Mouse (Mus musculus): ENCODE data around the gene Gzmm.
A peak's percentile ranks its signal among the peaks of the same experiment; 100 is the strongest.
"Not testable (repeated sequence)": the region's sequence is repeated elsewhere in the genome, so short reads cannot be mapped to it uniquely, and the experiment has no call there.

The Gzmm gene

DNA sequence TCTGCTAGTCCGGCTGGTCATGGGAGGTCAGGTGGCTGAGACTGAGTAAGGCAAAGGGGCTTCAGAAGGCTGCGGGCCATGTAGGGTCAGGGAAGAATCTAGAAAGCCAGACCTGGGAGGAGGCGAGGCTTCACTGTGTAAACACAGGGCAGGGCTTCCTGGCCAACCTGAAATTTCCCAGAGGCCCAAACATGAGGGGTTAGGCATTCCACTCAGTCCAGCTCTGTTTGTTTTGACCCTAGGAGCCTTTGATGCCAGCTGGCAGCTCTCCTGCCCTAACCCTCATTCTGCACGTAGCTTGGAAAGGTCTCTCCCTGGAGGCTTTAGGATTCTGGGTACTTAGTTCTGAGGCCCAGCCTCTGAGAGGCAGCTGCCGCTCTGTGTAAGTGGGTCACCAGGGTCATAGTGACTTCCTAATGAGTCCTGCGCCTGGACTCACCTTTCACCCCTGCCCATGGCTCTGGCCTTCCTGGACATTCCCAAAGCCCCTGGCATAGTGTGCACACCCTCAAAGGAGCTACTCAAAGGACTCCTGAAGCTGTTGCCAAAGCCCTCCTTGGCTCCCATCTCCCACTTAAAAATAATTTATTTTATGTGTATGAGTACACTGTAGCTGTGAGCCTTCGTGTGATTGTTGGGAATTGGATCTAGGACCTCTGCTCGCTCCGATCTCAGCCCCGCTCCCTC lies 12.8 kb downstream of the Gzmm start:
- H3K9me3 ChIP-seq (ENCODE audit: low read length) = no peaks in the 10 kb centered on the region
- H3K4me3 ChIP-seq (replicated peaks; ENCODE audit: low read length) = no peak overlapping the region
- H3K27me3 ChIP-seq (ENCODE audit: insufficient read depth, low read length) = no peaks in the 10 kb centered on the region; the same call in 1 of the 2 replicates
- H3K4me1 ChIP-seq (replicated peaks; ENCODE audit: low read depth, low read length) = peaks cover 48% of the 10 kb centered on the region
- peaks cover 16% of the 10 kb centered on the region for H3K36me3 ChIP-seq (ENCODE audit: insufficient read depth, low read length)
- TF ChIP-seq CTCF (conservative IDR thresholded peaks at IDR 0.05; ENCODE audit: low read length) = no peak
- TF ChIP-seq NANOG (IDR thresholded peaks at IDR 0.05; ENCODE audit: borderline replicate concordance, low read length) = no peak
- TF ChIP-seq POU5F1 (IDR thresholded peaks at IDR 0.05; ENCODE audit: borderline replicate concordance, low read length) = no peak

DNA sequence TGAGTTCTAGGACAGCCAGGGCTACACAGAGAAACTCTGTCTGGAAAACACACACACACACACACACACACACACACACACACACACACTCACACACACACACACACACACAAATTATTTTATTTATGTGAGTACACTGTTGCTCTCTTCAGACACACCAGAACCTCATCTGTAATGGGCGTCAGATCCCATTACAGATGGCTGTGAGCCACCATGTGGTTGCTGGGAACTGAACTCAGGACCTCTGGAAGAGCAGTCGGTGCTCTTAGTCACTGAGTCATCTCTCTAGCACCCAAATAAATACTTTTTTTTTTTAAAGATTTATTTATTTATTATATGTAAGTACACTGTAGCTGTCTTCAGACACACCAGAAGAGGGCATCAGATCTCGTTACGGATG lies 14.2 kb downstream of the Gzmm start:
- H3K27me3 ChIP-seq (ENCODE audit: insufficient read depth, low read length); H3K9me3 ChIP-seq (ENCODE audit: low read length); H3K4me3 ChIP-seq (replicated peaks; ENCODE audit: low read length): not testable (repeated sequence)
- Histone ChIP-seq H3K36me3 (ENCODE audit: insufficient read depth, low read length) (peaks cover 29% of the 10 kb centered on the region), H3K4me1 (replicated peaks; ENCODE audit: low read depth, low read length) (peaks cover 60% of the 10 kb centered on the region)

DNA sequence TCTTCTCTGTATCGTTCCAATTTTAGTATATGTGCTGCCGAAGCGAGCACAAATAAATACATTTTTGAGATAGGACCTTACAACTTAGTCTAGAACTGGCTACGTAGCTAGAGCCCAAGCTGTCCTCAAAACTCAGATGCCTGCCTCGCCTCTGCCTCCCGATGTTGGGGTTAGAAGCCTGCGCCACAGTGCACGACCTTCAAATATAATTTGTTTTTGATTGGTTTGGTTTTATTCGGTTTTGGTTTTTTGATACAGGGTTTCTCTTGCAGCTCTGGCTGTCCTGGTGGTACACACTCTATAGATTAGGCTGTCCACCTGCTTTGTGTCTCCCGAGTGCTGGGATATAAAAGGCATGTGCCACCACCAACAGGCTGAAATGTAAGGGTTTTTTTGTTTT lies 14.7 kb downstream of the Gzmm start:
- TF ChIP-seq NANOG (IDR thresholded peaks at IDR 0.05; ENCODE audit: borderline replicate concordance, low read length) = no peak
- no peak for TF ChIP-seq POU5F1 (IDR thresholded peaks at IDR 0.05; ENCODE audit: borderline replicate concordance, low read length)
- TF ChIP-seq CTCF (conservative IDR thresholded peaks at IDR 0.05; ENCODE audit: low read length) = no peak
- Histone ChIP-seq H3K4me3 (replicated peaks; ENCODE audit: low read length) (peak overlapping the region; percentile 96), H3K27me3 (ENCODE audit: insufficient read depth, low read length) (no peaks in the 10 kb centered on the region), H3K4me1 (replicated peaks; ENCODE audit: low read depth, low read length) (peaks cover 66% of the 10 kb centered on the region), H3K36me3 (ENCODE audit: insufficient read depth, low read length) (peaks cover 34% of the 10 kb centered on the region), H3K9me3 (ENCODE audit: low read length) (no peaks in the 10 kb centered on the region)

DNA sequence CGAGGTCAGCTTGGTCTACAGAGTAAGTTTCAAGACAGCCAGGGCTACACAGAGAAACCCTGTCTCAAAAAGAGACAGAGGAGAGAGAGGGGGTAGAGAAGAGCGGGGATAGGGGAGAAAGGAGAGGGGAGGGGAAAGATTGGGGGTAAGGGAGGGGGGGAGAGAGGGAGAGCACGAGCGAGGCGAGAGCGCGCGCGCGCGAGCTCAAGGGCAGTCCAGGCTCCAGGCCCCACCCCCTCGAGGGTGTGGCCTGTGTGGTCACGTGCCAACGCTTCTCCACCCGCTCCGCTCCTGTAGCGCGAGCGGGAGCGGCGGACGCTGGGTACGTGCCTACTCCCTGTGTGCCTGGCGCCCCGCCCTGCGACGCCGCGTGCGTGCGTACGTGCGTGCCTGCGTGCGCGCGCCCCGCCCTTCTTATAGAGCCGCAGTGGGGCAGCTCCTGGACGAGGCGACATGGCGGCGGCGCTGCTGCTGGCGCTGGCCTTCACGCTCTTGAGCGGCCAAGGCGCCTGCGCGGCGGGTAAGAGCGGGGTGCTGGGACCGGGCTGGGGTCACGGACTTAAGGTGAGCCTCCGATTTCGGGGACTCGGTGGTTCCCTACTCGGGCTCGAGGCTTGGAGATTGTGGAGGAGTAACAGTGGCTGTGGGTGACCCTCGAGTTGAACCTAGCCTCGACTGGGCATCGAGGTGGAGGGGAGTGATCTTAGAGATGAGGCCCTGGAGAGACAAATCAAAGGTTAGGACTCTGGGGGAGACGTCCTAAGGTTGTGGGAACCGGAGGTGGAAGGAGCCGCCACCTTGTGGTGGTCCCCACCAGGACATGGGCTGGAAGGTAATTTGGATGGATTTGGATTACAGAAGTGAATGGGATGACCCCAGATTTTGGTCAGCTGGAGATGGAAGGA lies 15.5 kb downstream of the Gzmm start, which contains the start of gene Bsg:
Bsg (plus strand) TSS at position 427 of the 905 bp plus-strand sequence.
- H3K4me1 ChIP-seq (replicated peaks; ENCODE audit: low read depth, low read length) = peaks cover 69% of the 10 kb centered on the region
- TF ChIP-seq POU5F1 (IDR thresholded peaks at IDR 0.05; ENCODE audit: borderline replicate concordance, low read length) = no peak
- TF ChIP-seq CTCF (conservative IDR thresholded peaks at IDR 0.05; ENCODE audit: low read length) = peak; percentile 34
- peaks cover 42% of the 10 kb centered on the region for H3K36me3 ChIP-seq (ENCODE audit: insufficient read depth, low read length)
- H3K4me3 ChIP-seq (replicated peaks; ENCODE audit: low read length) = peak within 1 kb of the TSS; percentile 96
- H3K27me3 ChIP-seq (ENCODE audit: insufficient read depth, low read length) = no peaks in the 10 kb centered on the region
- H3K9me3 ChIP-seq (ENCODE audit: low read length) = no peaks in the 10 kb centered on the region

DNA sequence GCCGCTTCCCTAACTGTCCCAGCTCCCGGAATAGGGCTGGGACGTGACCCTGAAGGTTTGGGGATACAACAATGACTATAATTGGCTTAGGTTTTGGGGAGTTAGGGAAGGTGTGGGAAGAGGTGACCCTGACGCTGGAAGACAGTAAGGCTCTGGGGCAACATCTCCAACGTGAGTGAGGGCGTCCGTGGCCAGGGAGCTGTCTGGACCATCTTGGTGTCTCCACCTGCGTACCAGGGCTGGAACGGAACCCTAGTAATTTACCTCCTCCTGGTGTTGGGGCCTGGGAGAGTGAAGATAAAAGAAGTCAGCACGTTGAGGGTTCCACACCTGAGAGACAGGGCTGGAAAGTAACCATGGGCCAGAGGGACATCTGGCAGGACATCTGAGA lies 16.1 kb downstream of the Gzmm start:
- peak overlapping the region; percentile 96 for H3K4me3 ChIP-seq (replicated peaks; ENCODE audit: low read length)
- no peaks in the 10 kb centered on the region for H3K9me3 ChIP-seq (ENCODE audit: low read length)
- TF ChIP-seq NANOG (IDR thresholded peaks at IDR 0.05; ENCODE audit: borderline replicate concordance, low read length) (no peak), POU5F1 (IDR thresholded peaks at IDR 0.05; ENCODE audit: borderline replicate concordance, low read length) (no peak), CTCF (conservative IDR thresholded peaks at IDR 0.05; ENCODE audit: low read length) (no peak)
- H3K4me1 ChIP-seq (replicated peaks; ENCODE audit: low read depth, low read length) = peaks cover 70% of the 10 kb centered on the region
- peaks cover 49% of the 10 kb centered on the region for H3K36me3 ChIP-seq (ENCODE audit: insufficient read depth, low read length)
- H3K27me3 ChIP-seq (ENCODE audit: insufficient read depth, low read length) = no peaks in the 10 kb centered on the region

DNA sequence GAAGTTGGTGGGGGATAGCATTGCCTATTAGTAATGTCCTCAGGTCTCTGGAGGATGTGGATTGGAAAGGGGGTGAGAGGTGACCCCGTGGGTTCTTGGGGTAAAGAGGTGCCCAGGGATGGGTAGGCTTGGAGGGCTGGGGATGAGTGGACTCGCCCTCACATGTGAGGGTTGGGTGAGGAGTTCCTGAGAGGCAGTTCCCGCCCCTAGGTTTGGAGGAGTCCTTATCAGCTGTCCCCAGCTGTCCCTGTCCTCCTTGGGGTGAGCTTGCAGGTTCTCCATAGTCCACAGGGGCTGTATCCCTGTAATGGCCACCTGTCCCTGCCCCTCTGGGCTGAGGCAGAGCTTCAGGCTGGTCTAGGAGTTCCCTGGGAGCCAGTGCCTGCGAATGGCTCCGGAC lies 17.1 kb downstream of the Gzmm start:
- H3K9me3 ChIP-seq (ENCODE audit: low read length) = no peaks in the 10 kb centered on the region
- peaks cover 74% of the 10 kb centered on the region for H3K4me1 ChIP-seq (replicated peaks; ENCODE audit: low read depth, low read length)
- H3K27me3 ChIP-seq (ENCODE audit: insufficient read depth, low read length) = no peaks in the 10 kb centered on the region
- no peak for TF ChIP-seq POU5F1 (IDR thresholded peaks at IDR 0.05; ENCODE audit: borderline replicate concordance, low read length)
- no peak for TF ChIP-seq NANOG (IDR thresholded peaks at IDR 0.05; ENCODE audit: borderline replicate concordance, low read length)
- TF ChIP-seq CTCF (conservative IDR thresholded peaks at IDR 0.05; ENCODE audit: low read length) = no peak
- peaks cover 59% of the 10 kb centered on the region for H3K36me3 ChIP-seq (ENCODE audit: insufficient read depth, low read length)
- H3K4me3 ChIP-seq (replicated peaks; ENCODE audit: low read length) = peak overlapping the region; percentile 96

DNA sequence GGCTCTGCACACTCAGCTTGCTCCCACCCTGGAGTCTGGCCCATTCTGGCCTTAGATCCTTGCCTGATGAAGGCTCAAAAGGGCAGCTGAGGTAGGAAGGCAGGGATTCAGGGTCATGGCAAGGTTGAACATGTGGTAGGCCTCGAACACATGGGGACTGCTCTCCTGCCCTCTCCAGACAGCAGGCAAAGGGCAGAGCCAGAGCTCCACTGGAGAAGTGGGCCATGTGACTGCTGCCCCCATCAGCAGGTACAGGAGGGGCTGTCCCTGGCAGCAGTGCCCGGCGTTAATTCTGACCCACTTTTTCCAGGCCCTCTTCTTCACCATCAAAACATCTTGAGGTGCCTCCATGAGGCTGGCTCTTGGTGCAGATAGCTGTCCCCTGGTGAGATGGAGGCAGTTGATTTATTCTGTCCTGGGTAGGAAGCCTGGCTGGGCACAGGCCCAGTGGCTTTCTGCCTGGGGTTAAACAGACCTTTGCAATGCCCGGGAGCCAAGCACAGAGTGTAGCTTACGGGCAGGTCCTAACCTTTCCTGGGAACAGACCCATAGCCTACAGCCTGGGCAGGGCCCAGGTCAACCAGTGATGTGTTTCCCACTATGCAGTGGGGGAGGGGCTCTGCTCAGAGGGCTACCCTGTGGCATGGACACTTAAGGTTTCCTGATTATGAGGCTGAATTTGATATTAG lies 17.7 kb downstream of the Gzmm start:
- peaks cover 74% of the 10 kb centered on the region for H3K4me1 ChIP-seq (replicated peaks; ENCODE audit: low read depth, low read length)
- no peak for TF ChIP-seq POU5F1 (IDR thresholded peaks at IDR 0.05; ENCODE audit: borderline replicate concordance, low read length)
- no peak for TF ChIP-seq CTCF (conservative IDR thresholded peaks at IDR 0.05; ENCODE audit: low read length)
- TF ChIP-seq NANOG (IDR thresholded peaks at IDR 0.05; ENCODE audit: borderline replicate concordance, low read length) = no peak
- peak overlapping the region; percentile 96 for H3K4me3 ChIP-seq (replicated peaks; ENCODE audit: low read length)
- H3K36me3 ChIP-seq (ENCODE audit: insufficient read depth, low read length) = peaks cover 65% of the 10 kb centered on the region
- H3K27me3 ChIP-seq (ENCODE audit: insufficient read depth, low read length) = no peaks in the 10 kb centered on the region
- no peaks in the 10 kb centered on the region for H3K9me3 ChIP-seq (ENCODE audit: low read length)

DNA sequence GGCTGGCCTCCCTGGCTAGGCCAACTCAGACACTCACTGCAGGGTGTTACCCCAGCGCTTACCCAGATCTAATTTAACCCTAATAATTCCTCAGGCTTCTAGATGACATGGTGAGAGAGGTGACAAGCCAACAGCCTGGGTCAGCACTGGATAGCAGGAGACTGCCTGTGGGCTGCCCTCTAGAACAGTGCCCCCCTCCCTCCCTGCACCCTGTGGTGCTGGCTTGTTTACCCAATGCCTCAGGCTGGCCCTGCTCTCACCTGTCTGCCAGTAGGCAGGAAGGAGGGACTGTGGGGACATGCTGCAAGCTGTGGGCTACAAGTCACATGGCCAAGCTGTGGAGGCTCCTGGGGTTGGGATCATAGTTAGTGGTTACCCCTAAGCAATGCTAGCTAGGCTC lies 18.3 kb downstream of the Gzmm start:
- Histone ChIP-seq H3K27me3 (ENCODE audit: insufficient read depth, low read length) (no peaks in the 10 kb centered on the region), H3K4me1 (replicated peaks; ENCODE audit: low read depth, low read length) (peaks cover 77% of the 10 kb centered on the region), H3K36me3 (ENCODE audit: insufficient read depth, low read length) (peaks cover 71% of the 10 kb centered on the region), H3K4me3 (replicated peaks; ENCODE audit: low read length) (peak overlapping the region; percentile 96), H3K9me3 (ENCODE audit: low read length) (no peaks in the 10 kb centered on the region)
- TF ChIP-seq NANOG (IDR thresholded peaks at IDR 0.05; ENCODE audit: borderline replicate concordance, low read length) = no peak
- no peak for TF ChIP-seq CTCF (conservative IDR thresholded peaks at IDR 0.05; ENCODE audit: low read length)
- TF ChIP-seq POU5F1 (IDR thresholded peaks at IDR 0.05; ENCODE audit: borderline replicate concordance, low read length) = no peak
